Mouse (Mus musculus): ENCODE results near the gene Adamts9. TPM values are rescaled to one million over a fixed set of nuclear protein-coding genes. Genes with fewer than 3 reads are reported as not detected.

The Adamts9 gene
- polyA plus RNA-seq, 1 experiment from 2014 or later: 22.8 TPM

- ATAC-seq (ENCODE audit: insufficient read depth, low FRiP score): no peak
- H3K4me3 ChIP-seq (replicated peaks; ENCODE audit: low read length): no peak overlapping the region
- no peaks in the 10 kb centered on the region for H3K27me3 ChIP-seq (ENCODE audit: control insufficient read depth, insufficient read depth, low read length)
- peaks cover 6% of the 10 kb centered on the region; the same call in 1 of the 2 replicates for H3K4me1 ChIP-seq (ENCODE audit: control insufficient read depth, insufficient read depth, low read length)
- H3K4me2 ChIP-seq (ENCODE audit: low read depth, low read length): no peak overlapping the region
- H3K9ac ChIP-seq (ENCODE audit: low read length): no peak overlapping the region
- 64% methylated on average over 3 of the region's 3 CpGs for WGBS
- no peak overlapping the region for H3K27ac ChIP-seq (ENCODE audit: low read length)
- H3K9me3 ChIP-seq (replicated peaks; ENCODE audit: control insufficient read depth, low read length): no peaks in the 10 kb centered on the region
- no peaks in the 10 kb centered on the region for H3K36me3 ChIP-seq (ENCODE audit: control insufficient read depth, insufficient read depth, low read length)
These were observed 24.9 kb upstream of the Adamts9 start for GRCm38 (mm10) chr6:92968216-92968615.

DNA sequence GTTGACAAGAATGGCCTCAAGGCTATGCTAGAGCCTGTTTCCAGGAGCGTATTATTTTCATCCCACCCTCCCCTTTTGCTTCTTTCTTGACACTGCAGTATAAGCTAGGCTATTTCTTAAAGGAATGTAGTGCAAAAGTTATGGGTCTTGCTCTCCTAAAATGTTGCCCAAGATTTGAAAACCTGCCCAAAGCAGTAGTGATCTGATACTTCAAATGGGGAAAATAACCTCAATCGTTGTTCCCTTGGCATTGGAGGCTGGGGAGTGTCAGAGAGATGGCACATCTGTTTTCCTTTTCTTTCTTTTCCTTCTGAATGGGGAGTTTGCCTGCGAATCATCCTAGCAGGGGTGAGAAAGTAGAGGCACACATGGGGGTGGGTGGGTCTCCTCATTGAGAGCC, 19.7 kb upstream of the Adamts9 start:
- no peak for ATAC-seq (ENCODE audit: insufficient read depth, low FRiP score)
- H3K4me1 ChIP-seq (ENCODE audit: control insufficient read depth, insufficient read depth, low read length): no peaks in the 10 kb centered on the region
- H3K4me2 ChIP-seq (ENCODE audit: low read depth, low read length): no peak overlapping the region
- WGBS: 65% methylated on average over 3 of the region's 3 CpGs
- H3K36me3 ChIP-seq (ENCODE audit: control insufficient read depth, insufficient read depth, low read length): no peaks in the 10 kb centered on the region
- H3K27ac ChIP-seq (ENCODE audit: low read length): no peak overlapping the region
- no peak overlapping the region for H3K4me3 ChIP-seq (replicated peaks; ENCODE audit: low read length)
- H3K9me3 ChIP-seq (replicated peaks; ENCODE audit: control insufficient read depth, low read length): no peaks in the 10 kb centered on the region
- H3K9ac ChIP-seq (ENCODE audit: low read length): no peak overlapping the region
- H3K27me3 ChIP-seq (ENCODE audit: control insufficient read depth, insufficient read depth, low read length): no peaks in the 10 kb centered on the region

- 89% methylated on average over 6 of the region's 6 CpGs for WGBS
- Histone ChIP-seq H3K9ac (ENCODE audit: low read length) (no peak overlapping the region), H3K27ac (ENCODE audit: low read length) (no peak overlapping the region), H3K36me3 (ENCODE audit: control insufficient read depth, insufficient read depth, low read length) (no peaks in the 10 kb centered on the region), H3K4me2 (ENCODE audit: low read depth, low read length) (no peak overlapping the region), H3K4me1 (ENCODE audit: control insufficient read depth, insufficient read depth, low read length) (no peaks in the 10 kb centered on the region), H3K9me3 (replicated peaks; ENCODE audit: control insufficient read depth, low read length) (no peaks in the 10 kb centered on the region), H3K27me3 (ENCODE audit: control insufficient read depth, insufficient read depth, low read length) (no peaks in the 10 kb centered on the region), H3K4me3 (replicated peaks; ENCODE audit: low read length) (no peak overlapping the region)
- ATAC-seq (ENCODE audit: insufficient read depth, low FRiP score): no peak
These were observed 17.7 kb upstream of the Adamts9 start for GRCm38 (mm10) chr6:92960997-92961396.

- no peak overlapping the region for H3K4me3 ChIP-seq (replicated peaks; ENCODE audit: low read length)
- H3K9me3 ChIP-seq (replicated peaks; ENCODE audit: control insufficient read depth, low read length): no peaks in the 10 kb centered on the region
- H3K27ac ChIP-seq (ENCODE audit: low read length): no peak overlapping the region
- H3K27me3 ChIP-seq (ENCODE audit: control insufficient read depth, insufficient read depth, low read length): no peaks in the 10 kb centered on the region
- no peak for ATAC-seq (ENCODE audit: insufficient read depth, low FRiP score)
- 79% methylated on average over 2 of the region's 2 CpGs for WGBS
- H3K4me1 ChIP-seq (ENCODE audit: control insufficient read depth, insufficient read depth, low read length): no peaks in the 10 kb centered on the region
- no peak overlapping the region for H3K4me2 ChIP-seq (ENCODE audit: low read depth, low read length)
- H3K9ac ChIP-seq (ENCODE audit: low read length): no peak overlapping the region
- no peaks in the 10 kb centered on the region for H3K36me3 ChIP-seq (ENCODE audit: control insufficient read depth, insufficient read depth, low read length)
These were observed 16.1 kb upstream of the Adamts9 start for GRCm38 (mm10) chr6:92959416-92959815.

- ATAC-seq (ENCODE audit: insufficient read depth, low FRiP score): no peak
- Histone ChIP-seq H3K9me3 (replicated peaks; ENCODE audit: control insufficient read depth, low read length) (no peaks in the 10 kb centered on the region; the same call in 1 of the 2 replicates), H3K27ac (ENCODE audit: low read length) (no peak overlapping the region), H3K36me3 (ENCODE audit: control insufficient read depth, insufficient read depth, low read length) (no peaks in the 10 kb centered on the region), H3K4me2 (ENCODE audit: low read depth, low read length) (no peak overlapping the region), H3K9ac (ENCODE audit: low read length) (no peak overlapping the region), H3K4me1 (ENCODE audit: control insufficient read depth, insufficient read depth, low read length) (peaks cover 3% of the 10 kb centered on the region; the same call in 1 of the 2 replicates), H3K4me3 (replicated peaks; ENCODE audit: low read length) (no peak overlapping the region), H3K27me3 (ENCODE audit: control insufficient read depth, insufficient read depth, low read length) (peaks cover 6% of the 10 kb centered on the region; the same call in 1 of the 2 replicates)
- WGBS: 87% methylated on average over 6 of the region's 6 CpGs
These were observed 4.2 kb upstream of the Adamts9 start for GRCm38 (mm10) chr6:92947337-92948042.

DNA sequence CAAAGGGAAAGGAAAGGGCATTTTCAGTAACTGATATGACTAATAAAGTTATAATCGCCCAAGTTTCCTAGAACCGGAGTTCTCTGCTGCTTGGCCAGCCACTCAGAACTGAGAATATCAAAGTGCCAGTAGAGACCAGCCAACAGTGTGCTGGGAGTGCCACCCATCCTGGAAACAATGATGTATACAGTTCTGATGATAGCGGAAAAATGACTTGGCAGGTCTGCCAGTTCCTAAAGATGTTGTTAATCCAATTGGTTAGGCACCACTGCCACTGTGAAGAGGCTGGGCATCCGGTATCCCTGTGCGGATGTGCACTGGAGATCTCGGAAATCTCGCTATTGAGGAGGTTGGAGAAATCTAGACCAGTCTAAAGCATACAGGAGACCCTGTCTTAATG, 1.4 kb upstream of the Adamts9 start:
- Histone ChIP-seq H3K27ac (ENCODE audit: low read length) (no peak overlapping the region), H3K9me3 (replicated peaks; ENCODE audit: control insufficient read depth, low read length) (no peaks in the 10 kb centered on the region; the same call in 1 of the 2 replicates), H3K9ac (ENCODE audit: low read length) (no peak overlapping the region), H3K4me1 (ENCODE audit: control insufficient read depth, insufficient read depth, low read length) (peaks cover 6% of the 10 kb centered on the region), H3K4me3 (replicated peaks; ENCODE audit: low read length) (no peak overlapping the region), H3K27me3 (ENCODE audit: control insufficient read depth, insufficient read depth, low read length) (peaks cover 6% of the 10 kb centered on the region; the same call in 1 of the 2 replicates), H3K4me2 (ENCODE audit: low read depth, low read length) (no peak overlapping the region), H3K36me3 (ENCODE audit: control insufficient read depth, insufficient read depth, low read length) (no peaks in the 10 kb centered on the region)
- ATAC-seq (ENCODE audit: insufficient read depth, low FRiP score): no peak
- WGBS: 70% methylated on average over 7 of the region's 7 CpGs

GRCm38 (mm10) chr6:92944048-92944685, 875 bp upstream of the Adamts9 start:
- no peak for ATAC-seq (ENCODE audit: insufficient read depth, low FRiP score)
- Histone ChIP-seq H3K36me3 (ENCODE audit: control insufficient read depth, insufficient read depth, low read length) (no peaks in the 10 kb centered on the region), H3K27me3 (ENCODE audit: control insufficient read depth, insufficient read depth, low read length) (peaks cover 6% of the 10 kb centered on the region; the same call in 1 of the 2 replicates), H3K4me2 (ENCODE audit: low read depth, low read length) (peak overlapping the region; percentile 74), H3K4me3 (replicated peaks; ENCODE audit: low read length) (peak overlapping the region; percentile 70), H3K9me3 (replicated peaks; ENCODE audit: control insufficient read depth, low read length) (no peaks in the 10 kb centered on the region), H3K4me1 (ENCODE audit: control insufficient read depth, insufficient read depth, low read length) (peaks cover 8% of the 10 kb centered on the region), H3K27ac (ENCODE audit: low read length) (peak overlapping the region; percentile 60), H3K9ac (ENCODE audit: low read length) (peak overlapping the region; percentile 82; the same call in 1 of the 2 replicates)
- 15% methylated on average over 14 of the region's 14 CpGs for WGBS

DNA sequence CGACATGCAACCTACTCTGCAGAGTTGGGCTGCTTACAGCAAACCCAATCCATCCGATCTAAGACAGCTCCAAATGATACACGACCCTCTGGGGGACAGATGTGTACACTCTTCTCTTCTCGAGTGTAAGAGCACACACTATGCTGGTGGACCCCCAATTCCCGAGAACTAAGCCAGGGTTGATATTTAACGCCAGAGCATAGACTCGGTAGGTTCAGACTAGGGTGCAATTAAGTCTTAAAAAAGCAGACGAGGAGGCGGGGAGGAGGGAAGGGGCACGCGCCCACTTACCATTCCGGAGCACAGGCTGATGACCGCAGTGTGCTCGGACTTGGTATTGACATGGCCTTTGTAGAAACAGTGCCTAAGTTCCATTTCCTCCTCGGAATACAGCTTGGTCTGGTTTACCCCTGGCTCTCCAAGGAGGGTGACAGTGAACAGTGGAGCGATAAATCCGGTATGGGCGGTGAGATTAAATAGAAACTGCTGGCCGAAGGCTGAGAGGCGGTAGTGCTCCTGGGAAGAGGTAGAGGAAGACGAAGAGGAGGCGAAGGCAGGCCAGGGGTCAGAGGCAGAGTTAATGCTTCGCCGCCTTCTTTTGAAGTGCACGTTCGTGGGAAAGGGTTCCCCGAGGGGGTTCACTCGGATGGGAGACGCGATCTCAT, 1.4 kb downstream of the Adamts9 start:
- no peak for ATAC-seq (ENCODE audit: insufficient read depth, low FRiP score)
- under 1% methylated on average over 30 of the region's 30 CpGs for WGBS
- Histone ChIP-seq H3K4me3 (replicated peaks; ENCODE audit: low read length) (peak overlapping the region; percentile 70), H3K4me1 (ENCODE audit: control insufficient read depth, insufficient read depth, low read length) (peaks cover 12% of the 10 kb centered on the region), H3K4me2 (ENCODE audit: low read depth, low read length) (peak overlapping the region; percentile 74), H3K9ac (ENCODE audit: low read length) (peak overlapping the region; percentile 82), H3K27ac (ENCODE audit: low read length) (peak overlapping the region; percentile 88), H3K27me3 (ENCODE audit: control insufficient read depth, insufficient read depth, low read length) (peaks cover 6% of the 10 kb centered on the region; the same call in 1 of the 2 replicates), H3K9me3 (replicated peaks; ENCODE audit: control insufficient read depth, low read length) (no peaks in the 10 kb centered on the region), H3K36me3 (ENCODE audit: control insufficient read depth, insufficient read depth, low read length) (no peaks in the 10 kb centered on the region)

- Histone ChIP-seq H3K4me1 (ENCODE audit: control insufficient read depth, insufficient read depth, low read length) (peaks cover 12% of the 10 kb centered on the region), H3K27ac (ENCODE audit: low read length) (peak overlapping the region; percentile 88), H3K9me3 (replicated peaks; ENCODE audit: control insufficient read depth, low read length) (no peaks in the 10 kb centered on the region), H3K9ac (ENCODE audit: low read length) (peak overlapping the region; percentile 82), H3K36me3 (ENCODE audit: control insufficient read depth, insufficient read depth, low read length) (no peaks in the 10 kb centered on the region), H3K4me3 (replicated peaks; ENCODE audit: low read length) (peak overlapping the region; percentile 70), H3K4me2 (ENCODE audit: low read depth, low read length) (peak overlapping the region; percentile 74), H3K27me3 (ENCODE audit: control insufficient read depth, insufficient read depth, low read length) (peaks cover 6% of the 10 kb centered on the region; the same call in 1 of the 2 replicates)
- peak; percentile 87 for ATAC-seq (ENCODE audit: insufficient read depth, low FRiP score)
- under 1% methylated on average over 21 of the region's 21 CpGs for WGBS
These were observed 2.0 kb downstream of the Adamts9 start for GRCm38 (mm10) chr6:92941281-92941731.

All from stomach, embryonic 16.5 days (tissue).